Mouse (Mus musculus) midbrain, embryonic 16.5 days (tissue): ENCODE measurements around the gene Ppp2r2d. TPM values are rescaled to one million over a fixed set of nuclear protein-coding genes. Genes with fewer than 3 reads are reported as not detected.

Experiments used
- polyA plus RNA-seq: library from polyadenylated mRNA; unstranded; fragments of >200 nt; fragmentation: Nextera tagmentation; extraction: Ambion mirVana; gene quantifications from 2 replicates; pipeline ENCODE4 v1.2.1, GENCODE M21; 2015

Gene Ppp2r2d
- polyA plus RNA-seq, 1 experiment from 2014 or later = 85.3 TPM

Other genes with a start within 250 kb of the Ppp2r2d start
- gene Mapk1ip1, start 194 bp downstream of the Ppp2r2d start, polyA plus RNA-seq = 32.7 and 33.6 TPM in 2 replicates
- gene Bnip3, start 63.4 kb downstream of the Ppp2r2d start, polyA plus RNA-seq = 106 and 113 TPM in 2 replicates
- gene Jakmip3, start 94.7 kb downstream of the Ppp2r2d start, polyA plus RNA-seq = 10.8 and 12.6 TPM in 2 replicates
- 176 and 181 TPM in 2 replicates for gene Dpysl4, start 239.9 kb downstream of the Ppp2r2d start, polyA plus RNA-seq